Mouse (Mus musculus) lung, postnatal 0 days (tissue): ENCODE data around the gene Smpd3. TPM values are rescaled to one million over a fixed set of nuclear protein-coding genes. Genes with fewer than 3 reads are reported as not detected.
A peak's percentile ranks its signal among the peaks of the same experiment; 100 is the strongest.

Experiments
- ATAC-seq: fragments of 200-750 bp; cut with Nextera tagmentation; 2 replicates; pipeline ENCODE4 v1.8.0; 2017; ENCODE audit warnings: moderate library complexity
- DNase-seq: peaks from one replicate; pipeline ENCODE4 v3.0.0-alpha.2; 2016; ENCODE audit warnings: low spot score
- H3K27ac ChIP-seq: fragments of 300-500 bp; sonication (generic); 2 replicates; pipeline ENCODE4 v1.5.1; 2014; ENCODE audit warnings: antibody characterized with exemption, mild to moderate bottlenecking, low read length, mixed read lengths
- H3K27me3 ChIP-seq: fragments of 300-500 bp; sonication (generic); replicated peaks from 2 replicates; pipeline ENCODE4 v1.6.1; 2014; ENCODE audit warnings: low read length, mixed read lengths; ENCODE audit not compliant: insufficient read depth
- H3K36me3 ChIP-seq: fragments of 300-500 bp; sonication (generic); 2 replicates; pipeline ENCODE4 v1.6.1; 2014; ENCODE audit warnings: low read length, mixed read lengths; ENCODE audit not compliant: insufficient read depth
- H3K4me1 ChIP-seq: fragments of 300-500 bp; sonication (generic); 2 replicates; pipeline ENCODE4 v1.6.1; 2014; ENCODE audit warnings: antibody characterized with exemption, low read depth, low read length, mixed read lengths; ENCODE audit not compliant: insufficient read depth
- H3K4me2 ChIP-seq: fragments of 300-500 bp; sonication (generic); replicated peaks from 2 replicates; pipeline ENCODE4 v1.6.1; 2014; ENCODE audit warnings: low read depth, mild to moderate bottlenecking, low read length, moderate library complexity, mixed read lengths
- H3K4me3 ChIP-seq: fragments of 300-500 bp; sonication (generic); 2 replicates; pipeline ENCODE4 v1.5.1; 2014; ENCODE audit warnings: low read depth, low read length
- H3K9ac ChIP-seq: fragments of 300-500 bp; sonication (generic); replicated peaks from 2 replicates; pipeline ENCODE4 v1.6.1; 2014; ENCODE audit warnings: low read depth, mild to moderate bottlenecking
- H3K9me3 ChIP-seq: fragments of 300-500 bp; sonication (generic); 2 replicates; pipeline ENCODE4 v1.6.1; 2016; ENCODE audit warnings: low read length, mixed read lengths
- CTCF ChIP-seq: IDR thresholded peaks from 2 replicates; pipeline ENCODE4 v1.5.1; 2016; ENCODE audit warnings: antibody characterized with exemption, mild to moderate bottlenecking
- EP300 ChIP-seq: IDR thresholded peaks from 2 replicates; pipeline ENCODE4 v1.6.1; 2016; ENCODE audit warnings: antibody characterized with exemption, mild to moderate bottlenecking, control low read depth
- WGBS: fragments of 180-500 bp; shearing (Covaris S2); extraction: QIAGEN DNeasy Blood & Tissue Kit; methylation state at CpG from one replicate; pipeline ENCODE4 v1.1.7; 2014; 5-methylcytosine and 5-hydroxymethylcytosine counted together
- polyA plus RNA-seq: library from polyadenylated mRNA; unstranded; fragments of >200 nt; fragmentation: Nextera tagmentation; extraction: Ambion mirVana; gene quantifications from 2 replicates; pipeline ENCODE4 v1.2.1, GENCODE M21; 2015

The Smpd3 gene
- polyA plus RNA-seq, 1 experiment from 2014 or later, result 1.7 TPM

DNA sequence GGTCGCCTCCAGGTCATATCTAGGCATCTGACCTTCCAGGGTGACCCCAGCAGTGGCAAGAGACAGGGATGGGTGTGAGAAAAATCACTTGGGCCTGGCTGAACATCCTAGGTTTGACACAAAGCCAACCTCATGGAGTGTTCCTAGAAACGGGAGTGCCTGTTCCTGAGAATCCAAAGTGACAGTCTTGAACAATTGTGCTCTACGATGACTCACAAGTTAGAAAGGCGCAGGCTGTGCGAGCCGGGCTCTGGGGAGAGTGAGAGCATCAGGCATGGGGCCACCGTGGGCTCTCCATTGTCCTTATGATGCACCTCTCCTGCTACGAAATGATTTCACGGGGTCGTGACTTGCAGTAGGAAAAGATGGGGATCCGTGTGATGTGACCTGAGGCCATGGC, 11.6 kb upstream of the Smpd3 start:
- Histone ChIP-seq H3K27ac (no peak overlapping the region), H3K9me3 (no peaks in the 10 kb centered on the region), H3K36me3 (no peaks in the 10 kb centered on the region), H3K27me3 (no peaks in the 10 kb centered on the region), H3K4me1 (no peaks in the 10 kb centered on the region), H3K4me2 (no peak overlapping the region), H3K4me3 (no peak overlapping the region), H3K9ac (no peak overlapping the region)
- WGBS, result 55% methylated on average over 11 of the region's 11 CpGs
- DNase-seq (no peak), ATAC-seq (no peak)
- TF ChIP-seq CTCF (no peak), EP300 (no peak)

DNA sequence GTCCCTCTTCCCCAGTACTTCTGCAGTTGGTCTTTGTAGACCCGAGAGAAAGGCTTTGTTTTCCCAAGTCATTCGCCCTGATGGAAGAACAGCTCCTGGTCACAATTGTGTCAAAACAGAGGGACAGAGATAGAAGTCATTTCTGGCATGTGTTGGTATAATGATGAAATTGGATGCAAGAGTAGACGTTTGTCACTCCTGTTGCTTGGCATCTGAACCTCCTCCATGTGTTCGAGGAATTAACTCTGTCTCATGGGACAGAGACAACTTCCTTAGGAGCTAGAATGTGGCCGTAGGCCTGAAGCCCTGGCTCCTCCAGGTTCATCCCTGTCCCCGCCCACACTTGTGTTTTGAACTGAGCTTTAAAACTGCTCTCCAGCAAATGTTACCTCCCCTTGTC, 8.3 kb upstream of the Smpd3 start:
- H3K36me3 ChIP-seq, result no peaks in the 10 kb centered on the region
- 69% methylated on average over 6 of the region's 6 CpGs for WGBS
- no peak overlapping the region for H3K4me3 ChIP-seq
- DNase-seq (no peak), ATAC-seq (no peak)
- H3K4me1 ChIP-seq, result no peaks in the 10 kb centered on the region
- no peak overlapping the region for H3K9ac ChIP-seq
- no peak overlapping the region for H3K27ac ChIP-seq
- TF ChIP-seq EP300 (no peak), CTCF (no peak)
- no peak overlapping the region for H3K4me2 ChIP-seq
- no peaks in the 10 kb centered on the region; the same call in 1 of the 2 replicates for H3K27me3 ChIP-seq
- no peaks in the 10 kb centered on the region for H3K9me3 ChIP-seq

DNA sequence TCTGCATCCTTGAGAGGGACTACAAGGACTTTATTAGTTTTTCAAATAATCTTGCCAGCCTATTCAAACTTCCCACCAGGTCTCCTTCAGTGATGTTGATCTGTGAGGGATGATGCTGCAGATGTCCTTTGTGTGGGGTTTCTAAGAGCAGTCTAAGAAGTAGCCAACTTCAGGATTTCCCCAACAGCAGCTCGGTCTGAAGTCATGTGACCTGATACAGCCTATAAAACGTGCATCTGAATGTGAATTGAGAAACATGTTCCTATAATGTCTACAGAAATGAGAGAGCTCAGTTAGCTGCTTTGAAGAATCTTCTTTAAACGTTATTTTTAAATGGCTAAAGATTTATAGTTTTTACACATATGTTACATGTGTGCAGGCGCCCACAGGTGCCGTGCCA, 5.7 kb upstream of the Smpd3 start:
- no peak for ATAC-seq
- no peak overlapping the region for H3K9ac ChIP-seq
- no peak overlapping the region for H3K27ac ChIP-seq
- no peak overlapping the region for H3K4me3 ChIP-seq
- no peak overlapping the region for H3K4me2 ChIP-seq
- no peak for DNase-seq
- no peaks in the 10 kb centered on the region; the same call in 1 of the 2 replicates for H3K27me3 ChIP-seq
- H3K4me1 ChIP-seq, result no peaks in the 10 kb centered on the region
- no peaks in the 10 kb centered on the region for H3K36me3 ChIP-seq
- no peaks in the 10 kb centered on the region for H3K9me3 ChIP-seq
- WGBS, result 67% methylated on average over 5 of the region's 5 CpGs
- TF ChIP-seq CTCF (no peak), EP300 (no peak)

DNA sequence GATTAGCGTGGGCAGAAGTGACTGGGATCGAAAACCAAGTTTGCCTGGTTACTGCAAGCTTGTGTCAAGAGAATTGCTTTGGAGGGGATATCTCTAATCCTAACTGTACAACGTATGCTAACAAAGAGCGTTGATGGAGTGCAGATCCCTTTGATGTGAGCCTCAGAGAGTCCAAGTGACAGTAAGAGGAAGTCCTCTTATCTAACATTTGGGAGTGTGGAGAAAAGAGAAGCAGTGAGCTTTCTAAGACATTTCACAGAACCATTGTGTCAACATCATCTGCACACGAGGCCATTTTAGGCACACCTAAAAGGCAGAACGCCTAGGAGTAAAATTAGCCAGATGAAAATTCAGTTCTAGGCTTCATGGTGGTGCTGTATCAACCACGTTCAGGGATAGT, 5.0 kb upstream of the Smpd3 start:
- no peak for TF ChIP-seq EP300
- TF ChIP-seq CTCF, result no peak

DNA sequence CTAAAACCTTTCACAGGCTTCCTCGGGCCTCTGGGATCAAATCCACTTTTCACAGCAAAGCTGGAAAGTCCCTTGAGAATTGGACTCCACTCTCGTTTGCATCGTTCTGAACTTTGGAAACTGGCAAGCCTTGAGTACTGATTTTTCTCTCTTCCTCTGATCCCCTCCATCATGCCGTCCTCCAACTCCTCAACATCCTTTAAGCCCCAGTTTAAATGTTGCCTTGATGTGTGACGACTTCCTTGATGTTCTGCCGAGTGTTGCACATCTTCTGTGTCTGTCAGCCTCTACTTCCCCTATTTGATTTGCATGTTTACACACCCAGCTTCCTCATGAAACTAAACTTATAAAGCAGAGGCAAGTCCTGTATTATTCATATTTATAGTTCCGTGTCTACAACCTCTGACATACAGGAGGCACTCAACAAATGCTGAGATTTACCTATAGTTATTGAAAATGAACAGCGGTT, 987 bp upstream of the Smpd3 start:
- H3K27me3 ChIP-seq, result peaks cover 26% of the 10 kb centered on the region
- WGBS, result 23% methylated on average over 8 of the region's 8 CpGs
- peak overlapping the region; percentile 61 for H3K4me2 ChIP-seq
- peak overlapping the region; percentile 50; the same call in 1 of the 2 replicates for H3K4me3 ChIP-seq
- no peaks in the 10 kb centered on the region for H3K4me1 ChIP-seq
- peak; percentile 23 for DNase-seq
- H3K9ac ChIP-seq, result no peak overlapping the region
- no peaks in the 10 kb centered on the region for H3K36me3 ChIP-seq
- TF ChIP-seq CTCF (no peak), EP300 (no peak)
- no peak for ATAC-seq
- no peaks in the 10 kb centered on the region for H3K9me3 ChIP-seq
- no peak overlapping the region for H3K27ac ChIP-seq

More for the DNA sequence above, 5.0 kb upstream of the Smpd3 start:
- no peaks in the 10 kb centered on the region for H3K9me3 ChIP-seq
- no peaks in the 10 kb centered on the region for H3K36me3 ChIP-seq
- H3K4me1 ChIP-seq, result no peaks in the 10 kb centered on the region
- no peak overlapping the region for H3K4me2 ChIP-seq
- H3K27me3 ChIP-seq, result no peaks in the 10 kb centered on the region; the same call in 1 of the 2 replicates
- ATAC-seq (no peak), DNase-seq (no peak)
- 20% methylated on average over 7 of the region's 7 CpGs for WGBS
- no peak overlapping the region for H3K27ac ChIP-seq
- no peak overlapping the region for H3K9ac ChIP-seq
- H3K4me3 ChIP-seq, result no peak overlapping the region

DNA sequence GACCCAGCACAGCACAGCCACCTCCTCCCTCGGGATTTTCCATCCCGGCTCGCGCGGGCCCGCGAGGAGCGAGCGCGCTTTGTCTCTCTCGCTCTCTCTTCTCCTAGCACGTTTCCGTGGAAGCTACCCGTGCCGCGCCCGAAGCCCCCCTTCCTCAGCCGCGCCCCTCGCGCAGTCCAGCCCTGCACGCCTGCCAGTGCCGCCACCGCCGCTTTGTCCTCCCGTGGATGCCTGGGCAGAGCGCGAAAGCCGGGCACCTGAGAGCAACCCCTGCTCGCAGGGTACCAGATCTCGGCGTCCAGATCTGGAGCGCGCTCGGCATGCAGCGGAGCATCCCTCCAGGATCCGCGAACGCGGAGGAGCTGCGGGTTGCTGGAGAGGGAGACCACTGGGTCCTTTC, 1.2 kb downstream of the Smpd3 start:
- H3K4me3 ChIP-seq, result no peak overlapping the region
- H3K4me1 ChIP-seq, result no peaks in the 10 kb centered on the region
- no peaks in the 10 kb centered on the region for H3K9me3 ChIP-seq
- WGBS, result 4% methylated on average over 32 of the region's 41 CpGs
- no peak overlapping the region for H3K27ac ChIP-seq
- ATAC-seq (no peak), DNase-seq (no peak)
- no peak overlapping the region for H3K9ac ChIP-seq
- H3K4me2 ChIP-seq, result no peak overlapping the region
- H3K27me3 ChIP-seq, result peaks cover 26% of the 10 kb centered on the region
- no peak for TF ChIP-seq CTCF
- no peak for TF ChIP-seq EP300
- H3K36me3 ChIP-seq, result no peaks in the 10 kb centered on the region

DNA sequence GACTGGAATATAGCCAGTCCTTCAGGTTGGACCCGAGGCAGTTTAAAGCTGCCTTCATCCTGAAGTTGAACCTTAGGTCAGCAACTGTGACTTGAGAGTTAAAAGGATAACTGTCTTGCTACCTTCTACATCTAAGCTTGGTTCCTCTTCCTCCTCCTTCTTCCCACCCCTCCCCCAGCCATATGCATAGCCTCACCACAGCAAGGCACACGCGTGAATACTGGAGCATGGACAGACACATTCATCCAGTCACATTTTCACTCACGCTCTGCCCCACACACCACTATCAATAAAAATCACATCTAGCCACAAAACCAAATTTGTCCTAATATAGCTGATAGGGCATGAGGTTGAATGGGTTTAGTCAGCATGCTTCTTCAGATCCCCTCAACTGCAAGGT, 1.8 kb downstream of the Smpd3 start:
- no peak for DNase-seq
- H3K27ac ChIP-seq, result no peak overlapping the region
- no peaks in the 10 kb centered on the region for H3K9me3 ChIP-seq
- 81% methylated on average over 4 of the region's 4 CpGs for whole genome bisulfite sequencing
- H3K4me2 ChIP-seq, result no peak overlapping the region
- no peak overlapping the region for H3K9ac ChIP-seq
- TF ChIP-seq CTCF, result no peak
- no peak for TF ChIP-seq EP300
- H3K36me3 ChIP-seq, result no peaks in the 10 kb centered on the region
- H3K4me3 ChIP-seq, result no peak overlapping the region
- no peak for ATAC-seq
- H3K4me1 ChIP-seq, result no peaks in the 10 kb centered on the region
- H3K27me3 ChIP-seq, result peaks cover 26% of the 10 kb centered on the region
